Mouse (Mus musculus): ENCODE results near the gene Gtf2h4. TPM values are rescaled to one million over a fixed set of nuclear protein-coding genes. Genes with fewer than 3 reads are reported as not detected.
A peak's percentile ranks its signal among the peaks of the same experiment; 100 is the strongest.

Gtf2h4 gene
- polyA plus RNA-seq, 1 experiment from 2014 or later, result 21.0 TPM

- Histone ChIP-seq H3K4me3 (ENCODE audit: low read depth, low read length) (peak within 1 kb of the TSS; percentile 73), H3K4me1 (ENCODE audit: control insufficient read depth, insufficient read depth, low read length) (peaks cover 5% of the 10 kb centered on the region; the same call in 1 of the 2 replicates), H3K9ac (replicated peaks; ENCODE audit: low read depth, low read length) (peak within 1 kb of the TSS; percentile 79), H3K36me3 (ENCODE audit: control insufficient read depth, insufficient read depth, low read length) (no peaks in the 10 kb centered on the region), H3K4me2 (ENCODE audit: low read depth, low read length) (peak within 1 kb of the TSS; percentile 97), H3K27me3 (ENCODE audit: control insufficient read depth, insufficient read depth, low read length) (no peaks in the 10 kb centered on the region), H3K27ac (ENCODE audit: low read depth, low read length) (peak within 1 kb of the TSS; percentile 79), H3K9me3 (ENCODE audit: control insufficient read depth, low read length) (no peaks in the 10 kb centered on the region)
- under 1% methylated on average over 61 of the region's 61 CpGs for WGBS
- peak; percentile 90 for ATAC-seq (ENCODE audit: low read depth)
Observed at GRCm38 (mm10) chr17:35667334-35668065, 6.0 kb downstream of the Gtf2h4 start, which contains the start of gene Vars2. Gene Vars2 (minus strand): TSS chr17:35667592.

GRCm38 (mm10) chr17:35666851-35667256 is 6.7 kb downstream of the Gtf2h4 start:
- 5% methylated on average over 13 of the region's 13 CpGs for WGBS
- peak; percentile 62 for ATAC-seq (ENCODE audit: low read depth)

DNA sequence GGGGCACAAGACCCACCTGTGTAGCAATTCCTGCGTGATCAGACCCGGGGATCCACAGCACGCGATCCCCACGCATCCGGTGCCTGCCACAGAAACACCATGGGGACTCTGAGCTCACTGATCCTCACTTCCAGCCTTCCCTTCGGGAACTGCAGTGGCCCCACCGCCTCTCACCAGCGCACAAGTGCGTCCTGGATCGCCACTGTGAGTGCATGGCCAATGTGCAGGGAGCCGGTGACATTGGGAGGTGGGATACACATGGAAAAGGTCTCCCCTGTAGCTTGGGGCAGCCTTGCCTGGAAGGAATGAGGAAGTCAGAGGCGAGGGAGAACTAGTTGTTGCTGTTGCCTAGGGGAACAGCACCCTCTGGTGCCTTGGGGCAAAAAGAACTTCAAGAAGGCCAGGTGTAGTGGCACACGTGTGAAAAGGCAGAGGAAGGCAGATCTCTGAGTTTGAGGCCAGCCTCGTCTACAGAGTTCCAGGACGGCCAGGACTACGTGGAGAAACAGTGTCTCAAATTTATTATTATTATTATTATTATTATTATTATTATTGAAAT is 7.5 kb downstream of the Gtf2h4 start:
- Histone ChIP-seq H3K9ac (replicated peaks; ENCODE audit: low read depth, low read length) (no peak overlapping the region), H3K4me3 (ENCODE audit: low read depth, low read length) (no peak overlapping the region), H3K27ac (ENCODE audit: low read depth, low read length) (no peak overlapping the region), H3K9me3 (ENCODE audit: control insufficient read depth, low read length) (no peaks in the 10 kb centered on the region), H3K4me1 (ENCODE audit: control insufficient read depth, insufficient read depth, low read length) (peaks cover 5% of the 10 kb centered on the region; the same call in 1 of the 2 replicates), H3K4me2 (ENCODE audit: low read depth, low read length) (peak overlapping the region; percentile 97; the same call in 1 of the 2 replicates), H3K27me3 (ENCODE audit: control insufficient read depth, insufficient read depth, low read length) (no peaks in the 10 kb centered on the region), H3K36me3 (ENCODE audit: control insufficient read depth, insufficient read depth, low read length) (peaks cover 10% of the 10 kb centered on the region)
- ATAC-seq (ENCODE audit: low read depth), result no peak
- 83% methylated on average over 17 of the region's 17 CpGs for WGBS

More at GRCm38 (mm10) chr17:35666851-35667256, 6.7 kb downstream of the Gtf2h4 start:
- H3K4me2 ChIP-seq (ENCODE audit: low read depth, low read length), result peak overlapping the region; percentile 97
- H3K4me1 ChIP-seq (ENCODE audit: control insufficient read depth, insufficient read depth, low read length), result peaks cover 5% of the 10 kb centered on the region; the same call in 1 of the 2 replicates
- H3K9me3 ChIP-seq (ENCODE audit: control insufficient read depth, low read length), result no peaks in the 10 kb centered on the region
- peak overlapping the region; percentile 73 for H3K4me3 ChIP-seq (ENCODE audit: low read depth, low read length)
- H3K27ac ChIP-seq (ENCODE audit: low read depth, low read length), result peak overlapping the region; percentile 79
- H3K27me3 ChIP-seq (ENCODE audit: control insufficient read depth, insufficient read depth, low read length), result no peaks in the 10 kb centered on the region
- peaks cover 2% of the 10 kb centered on the region; the same call in 1 of the 2 replicates for H3K36me3 ChIP-seq (ENCODE audit: control insufficient read depth, insufficient read depth, low read length)
- peak overlapping the region; percentile 79 for H3K9ac ChIP-seq (replicated peaks; ENCODE audit: low read depth, low read length)

DNA sequence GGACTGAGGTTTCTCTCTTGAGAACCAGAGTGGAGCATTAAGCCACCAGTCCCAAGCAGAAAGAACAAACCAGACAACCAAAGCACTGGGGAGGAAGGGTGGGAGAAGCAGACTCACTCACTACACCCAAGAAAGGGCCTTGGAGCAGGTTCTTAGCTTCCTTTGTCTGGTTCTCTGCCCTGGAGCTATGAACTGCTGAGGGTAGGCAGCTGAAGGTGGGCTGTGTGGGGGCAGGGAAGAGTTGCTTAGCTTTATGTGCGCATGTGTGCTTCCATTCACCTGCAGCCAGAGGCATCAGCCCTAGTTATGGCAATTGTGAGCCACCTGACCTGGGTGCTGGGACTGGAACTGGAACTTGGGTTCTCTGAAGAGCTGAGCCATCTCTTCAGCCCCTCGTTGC is 20.5 kb downstream of the Gtf2h4 start:
- H3K4me3 ChIP-seq (ENCODE audit: low read depth, low read length), result no peak overlapping the region
- no peak overlapping the region for H3K4me2 ChIP-seq (ENCODE audit: low read depth, low read length)
- WGBS, result 88% methylated on average over 2 of the region's 2 CpGs
- no peaks in the 10 kb centered on the region for H3K9me3 ChIP-seq (ENCODE audit: control insufficient read depth, low read length)
- no peak overlapping the region for H3K9ac ChIP-seq (replicated peaks; ENCODE audit: low read depth, low read length)
- no peaks in the 10 kb centered on the region for H3K4me1 ChIP-seq (ENCODE audit: control insufficient read depth, insufficient read depth, low read length)
- no peak overlapping the region for H3K27ac ChIP-seq (ENCODE audit: low read depth, low read length)
- H3K36me3 ChIP-seq (ENCODE audit: control insufficient read depth, insufficient read depth, low read length), result peaks cover 22% of the 10 kb centered on the region
- ATAC-seq (ENCODE audit: low read depth), result no peak
- H3K27me3 ChIP-seq (ENCODE audit: control insufficient read depth, insufficient read depth, low read length), result no peaks in the 10 kb centered on the region

GRCm38 (mm10) chr17:35649429-35649828 is 24.1 kb downstream of the Gtf2h4 start:
- Histone ChIP-seq H3K36me3 (ENCODE audit: control insufficient read depth, insufficient read depth, low read length) (no peaks in the 10 kb centered on the region), H3K9ac (replicated peaks; ENCODE audit: low read depth, low read length) (no peak overlapping the region), H3K27ac (ENCODE audit: low read depth, low read length) (no peak overlapping the region), H3K4me1 (ENCODE audit: control insufficient read depth, insufficient read depth, low read length) (no peaks in the 10 kb centered on the region), H3K4me2 (ENCODE audit: low read depth, low read length) (no peak overlapping the region), H3K4me3 (ENCODE audit: low read depth, low read length) (no peak overlapping the region), H3K9me3 (ENCODE audit: control insufficient read depth, low read length) (no peaks in the 10 kb centered on the region), H3K27me3 (ENCODE audit: control insufficient read depth, insufficient read depth, low read length) (no peaks in the 10 kb centered on the region)
- 67% methylated on average over 2 of the region's 2 CpGs for WGBS
- no peak for ATAC-seq (ENCODE audit: low read depth)

DNA sequence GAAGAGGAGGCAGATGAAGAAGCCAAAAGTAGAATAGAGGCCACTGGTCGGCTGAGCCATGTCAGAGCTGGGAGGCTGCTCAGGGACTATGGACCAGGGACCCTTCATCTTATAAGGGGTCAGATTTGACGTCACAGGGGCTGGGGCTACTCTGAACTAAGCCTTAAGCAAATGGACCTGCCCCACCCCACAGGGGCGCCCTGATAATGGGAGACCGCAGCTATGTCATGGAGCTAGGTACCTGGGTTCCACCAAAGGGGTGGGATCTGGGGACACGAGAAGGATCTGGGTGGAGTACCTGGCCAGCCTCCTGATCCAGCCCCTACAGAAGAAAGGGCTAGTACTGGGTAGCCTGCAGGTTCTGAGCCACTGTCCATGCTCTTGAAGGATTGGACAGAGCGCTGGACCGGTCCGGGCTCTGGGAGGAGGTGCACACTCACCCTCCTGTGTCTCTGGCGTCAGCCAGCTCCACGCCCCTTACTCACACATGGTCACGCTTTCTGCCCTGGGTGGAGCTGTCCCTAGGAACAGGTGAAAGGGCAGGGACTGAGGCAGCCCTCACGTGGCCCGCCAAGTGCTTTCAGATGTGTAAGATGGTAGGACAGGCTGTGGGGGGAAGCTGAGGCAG is 29.8 kb downstream of the Gtf2h4 start, which contains the start of gene Mucl3:
TSS of gene Mucl3 (minus strand) at position 87 of the 628 bp plus-strand sequence.
- no peaks in the 10 kb centered on the region for H3K4me1 ChIP-seq (ENCODE audit: control insufficient read depth, insufficient read depth, low read length)
- no peaks in the 10 kb centered on the region for H3K36me3 ChIP-seq (ENCODE audit: control insufficient read depth, insufficient read depth, low read length)
- no peak within 1 kb of the TSS for H3K9ac ChIP-seq (replicated peaks; ENCODE audit: low read depth, low read length)
- no peak for ATAC-seq (ENCODE audit: low read depth)
- WGBS, result 80% methylated on average over 13 of the region's 13 CpGs
- H3K27ac ChIP-seq (ENCODE audit: low read depth, low read length), result no peak within 1 kb of the TSS
- no peak within 1 kb of the TSS for H3K4me3 ChIP-seq (ENCODE audit: low read depth, low read length)
- H3K27me3 ChIP-seq (ENCODE audit: control insufficient read depth, insufficient read depth, low read length), result no peaks in the 10 kb centered on the region
- H3K9me3 ChIP-seq (ENCODE audit: control insufficient read depth, low read length), result no peaks in the 10 kb centered on the region
- H3K4me2 ChIP-seq (ENCODE audit: low read depth, low read length), result no peak within 1 kb of the TSS

DNA sequence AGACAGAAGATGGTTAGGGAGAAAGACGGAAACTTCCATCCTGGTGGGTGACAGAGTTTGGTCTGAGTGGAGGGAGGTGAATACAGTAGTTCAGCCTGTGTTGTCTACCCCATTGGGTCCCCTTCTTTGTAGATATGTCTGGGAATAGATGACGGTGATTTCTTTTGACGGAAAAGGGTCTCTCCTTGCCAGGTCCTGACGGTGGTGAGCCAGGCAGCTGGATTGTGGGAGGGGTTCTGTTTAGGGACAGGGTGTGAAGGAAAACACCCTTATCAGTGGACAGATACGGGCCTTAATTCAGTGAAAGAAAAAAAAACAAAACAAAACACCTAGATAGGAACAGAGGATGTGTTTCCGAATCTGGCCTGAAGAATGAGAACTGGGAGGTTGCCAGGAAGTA is 34.2 kb downstream of the Gtf2h4 start:
- Histone ChIP-seq H3K4me2 (ENCODE audit: low read depth, low read length) (no peak overlapping the region), H3K27me3 (ENCODE audit: control insufficient read depth, insufficient read depth, low read length) (no peaks in the 10 kb centered on the region), H3K4me3 (ENCODE audit: low read depth, low read length) (no peak overlapping the region), H3K9ac (replicated peaks; ENCODE audit: low read depth, low read length) (no peak overlapping the region), H3K9me3 (ENCODE audit: control insufficient read depth, low read length) (no peaks in the 10 kb centered on the region), H3K36me3 (ENCODE audit: control insufficient read depth, insufficient read depth, low read length) (no peaks in the 10 kb centered on the region), H3K4me1 (ENCODE audit: control insufficient read depth, insufficient read depth, low read length) (no peaks in the 10 kb centered on the region), H3K27ac (ENCODE audit: low read depth, low read length) (no peak overlapping the region)
- no peak for ATAC-seq (ENCODE audit: low read depth)
- 85% methylated on average over 6 of the region's 6 CpGs for WGBS

GRCm38 (mm10) chr17:35638475-35639190 is 34.9 kb downstream of the Gtf2h4 start:
- Histone ChIP-seq H3K9me3 (ENCODE audit: control insufficient read depth, low read length) (no peaks in the 10 kb centered on the region), H3K9ac (replicated peaks; ENCODE audit: low read depth, low read length) (no peak overlapping the region), H3K27ac (ENCODE audit: low read depth, low read length) (no peak overlapping the region), H3K4me2 (ENCODE audit: low read depth, low read length) (no peak overlapping the region), H3K4me3 (ENCODE audit: low read depth, low read length) (no peak overlapping the region), H3K36me3 (ENCODE audit: control insufficient read depth, insufficient read depth, low read length) (no peaks in the 10 kb centered on the region), H3K4me1 (ENCODE audit: control insufficient read depth, insufficient read depth, low read length) (0 out of 2 replicates have a peak, but pooled peaks cover 3% of the 10 kb centered on the region), H3K27me3 (ENCODE audit: control insufficient read depth, insufficient read depth, low read length) (no peaks in the 10 kb centered on the region)
- WGBS, result 26% methylated on average over 14 of the region's 14 CpGs
- peak; percentile 82 for ATAC-seq (ENCODE audit: low read depth)

Measured in neural tube, embryonic 14.5 days (tissue).